Mouse (Mus musculus) heart, embryonic 11.5 days (tissue): Measurements from ENCODE around the gene Gm47841. TPM values are rescaled to one million over a fixed set of nuclear protein-coding genes. Genes with fewer than 3 reads are reported as not detected.

ENCODE experiments used
- ATAC-seq: fragments of 200-750 bp; cut with Nextera tagmentation; replicated peaks from 2 replicates; pipeline ENCODE4 v1.8.0; 2017; ENCODE audit warnings: moderate library complexity; ENCODE audit not compliant: insufficient number of reproducible peaks, low FRiP score, low TSS enrichment
- H3K27ac ChIP-seq: fragments of 300-500 bp; sonication (generic); 2 replicates; pipeline ENCODE4 v1.5.1; 2014; ENCODE audit warnings: mild to moderate bottlenecking, low read depth, low read length
- H3K27me3 ChIP-seq: fragments of 300-500 bp; sonication (generic); 2 replicates; pipeline ENCODE4 v1.6.1; 2014; ENCODE audit warnings: mild to moderate bottlenecking, low read length, mixed read lengths; ENCODE audit not compliant: control insufficient read depth, insufficient read depth
- H3K36me3 ChIP-seq: fragments of 300-500 bp; sonication (generic); 2 replicates; pipeline ENCODE4 v1.6.1; 2014; ENCODE audit warnings: mild to moderate bottlenecking, low read length, moderate library complexity, mixed read lengths; ENCODE audit not compliant: control insufficient read depth, insufficient read depth
- H3K4me1 ChIP-seq: fragments of 300-500 bp; sonication (generic); 2 replicates; pipeline ENCODE4 v1.6.1; 2014; ENCODE audit warnings: low read length; ENCODE audit not compliant: control insufficient read depth, insufficient read depth
- H3K4me2 ChIP-seq: fragments of 300-500 bp; sonication (generic); 2 replicates; pipeline ENCODE4 v1.6.1; 2014; ENCODE audit warnings: mild to moderate bottlenecking, moderate library complexity
- H3K4me3 ChIP-seq: fragments of 300-500 bp; sonication (generic); 2 replicates; pipeline ENCODE4 v1.5.1; 2014; ENCODE audit warnings: low read depth, low read length
- H3K9ac ChIP-seq: fragments of 300-500 bp; sonication (generic); 2 replicates; pipeline ENCODE4 v1.6.1; 2014; ENCODE audit warnings: mild to moderate bottlenecking, low read depth, low read length, moderate library complexity
- H3K9me3 ChIP-seq: fragments of 300-500 bp; sonication (generic); replicated peaks from 2 replicates; pipeline ENCODE4 v1.6.1; 2016; ENCODE audit warnings: low read length; ENCODE audit not compliant: control insufficient read depth
- WGBS: fragments of 180-500 bp; shearing (Covaris S2); extraction: QIAGEN DNeasy Blood & Tissue Kit; methylation state at CpG from one replicate; pipeline ENCODE4 v1.1.7; 2014; ENCODE audit not compliant: insufficient replicate concordance; 5-methylcytosine and 5-hydroxymethylcytosine counted together
- polyA plus RNA-seq: library from polyadenylated mRNA; unstranded; fragments of >200 nt; fragmentation: Nextera tagmentation; extraction: Ambion mirVana; gene quantifications from 2 replicates; pipeline ENCODE4 v1.2.1, GENCODE M21; 2014

Gm47841 gene
- polyA plus RNA-seq, 1 experiment from 2014 or later: not detected

GRCm38 (mm10) chr15:101005717-101006116, 41.5 kb downstream of the Gm47841 start:
- H3K4me1 ChIP-seq: 0 out of 2 replicates have a peak, but pooled peaks cover 3% of the 10 kb centered on the region
- peaks cover 6% of the 10 kb centered on the region; the same call in 1 of the 2 replicates for H3K27me3 ChIP-seq
- ATAC-seq: no peak
- no peaks in the 10 kb centered on the region for H3K36me3 ChIP-seq
- H3K9me3 ChIP-seq: no peaks in the 10 kb centered on the region
- no peak overlapping the region for H3K27ac ChIP-seq
- no peak overlapping the region for H3K4me2 ChIP-seq
- 72% methylated on average over 8 of the region's 8 CpGs for WGBS
- H3K9ac ChIP-seq: no peak overlapping the region
- no peak overlapping the region for H3K4me3 ChIP-seq

GRCm38 (mm10) chr15:101004538-101004937, 42.7 kb downstream of the Gm47841 start:
- Histone ChIP-seq H3K9ac (no peak overlapping the region), H3K27ac (no peak overlapping the region), H3K36me3 (no peaks in the 10 kb centered on the region), H3K4me3 (no peak overlapping the region), H3K9me3 (no peaks in the 10 kb centered on the region), H3K4me2 (no peak overlapping the region), H3K27me3 (0 out of 2 replicates have a peak, but pooled peaks cover 6% of the 10 kb centered on the region), H3K4me1 (0 out of 2 replicates have a peak, but pooled peaks cover 3% of the 10 kb centered on the region)
- no peak for ATAC-seq
- 58% methylated on average over 3 of the region's 3 CpGs for WGBS

- 0 out of 2 replicates have a peak, but pooled peaks cover 3% of the 10 kb centered on the region for H3K4me1 ChIP-seq
- H3K4me2 ChIP-seq: no peak overlapping the region
- no peak overlapping the region for H3K4me3 ChIP-seq
- H3K9me3 ChIP-seq: no peaks in the 10 kb centered on the region
- WGBS: 91% methylated on average over 3 of the region's 3 CpGs
- H3K27ac ChIP-seq: no peak overlapping the region
- no peak overlapping the region for H3K9ac ChIP-seq
- ATAC-seq: no peak
- H3K27me3 ChIP-seq: 0 out of 2 replicates have a peak, but pooled peaks cover 1% of the 10 kb centered on the region
- H3K36me3 ChIP-seq: no peaks in the 10 kb centered on the region
These were observed 44.7 kb downstream of the Gm47841 start for GRCm38 (mm10) chr15:101002466-101002865.

- Histone ChIP-seq H3K27ac (no peak overlapping the region), H3K4me1 (no peaks in the 10 kb centered on the region), H3K9me3 (no peaks in the 10 kb centered on the region), H3K4me3 (no peak overlapping the region), H3K36me3 (no peaks in the 10 kb centered on the region), H3K27me3 (no peaks in the 10 kb centered on the region), H3K4me2 (no peak overlapping the region), H3K9ac (no peak overlapping the region)
- no peak for ATAC-seq
- 88% methylated on average over 1 of the region's 1 CpGs for WGBS
These were observed 45.5 kb downstream of the Gm47841 start for GRCm38 (mm10) chr15:101001685-101002084.

GRCm38 (mm10) chr15:100997090-100997489, 50.1 kb downstream of the Gm47841 start:
- Histone ChIP-seq H3K9me3 (no peaks in the 10 kb centered on the region), H3K27me3 (no peaks in the 10 kb centered on the region; the same call in 1 of the 2 replicates), H3K27ac (no peak overlapping the region), H3K9ac (no peak overlapping the region), H3K4me2 (no peak overlapping the region), H3K4me1 (no peaks in the 10 kb centered on the region), H3K4me3 (no peak overlapping the region), H3K36me3 (no peaks in the 10 kb centered on the region)
- ATAC-seq: no peak
- 22% methylated on average over 4 of the region's 4 CpGs for WGBS

Other genes starting within 250 kb of the Gm47841 start
- 0.96 and 1.2 TPM in 2 replicates for gene Scn8a, start 177.5 kb downstream of the Gm47841 start, polyA plus RNA-seq
- gene Fignl2, start 31.2 kb upstream of the Gm47841 start, polyA plus RNA-seq: 0.30 and 0.33 TPM in 2 replicates
- gene Ankrd33, start 68.4 kb upstream of the Gm47841 start, polyA plus RNA-seq: not detected in 2 replicates
- 1.5 and 2.0 TPM in 2 replicates for gene Acvrl1, start 81.1 kb upstream of the Gm47841 start, polyA plus RNA-seq
- 8.0 and 8.9 TPM in 2 replicates for gene Acvr1b, start 126.7 kb upstream of the Gm47841 start, polyA plus RNA-seq
- 4.1 TPM in 2 replicates for gene Grasp, start 176.8 kb upstream of the Gm47841 start, polyA plus RNA-seq
- gene Nr4a1, start 206.9 kb upstream of the Gm47841 start, polyA plus RNA-seq: 7.5 and 8.1 TPM in 2 replicates
- 49.4 and 50.1 TPM in 2 replicates for gene Atg101, start 236.9 kb upstream of the Gm47841 start, polyA plus RNA-seq
- gene 6030408B16Rik, start 245.8 kb upstream of the Gm47841 start, polyA plus RNA-seq: 1.3 and 2.2 TPM in 2 replicates